Mouse (Mus musculus): Measurements from ENCODE around the gene Phospho2.

GRCm38 (mm10) chr2:69838707-69839106, 49.3 kb downstream of the Phospho2 start:
- TF ChIP-seq POLR2A (IDR thresholded peaks at IDR 0.05; ENCODE audit: control insufficient read depth, extremely low read depth, insufficient read depth, low read length, poor library complexity) (no peak), CTCF (IDR thresholded peaks at IDR 0.05; ENCODE audit: borderline replicate concordance, control insufficient read depth, extremely low read depth, insufficient read depth, low read length, poor library complexity) (no peak)
